Mouse (Mus musculus) forebrain, embryonic 15.5 days (tissue): ENCODE measurements around the gene Tprg. TPM values are rescaled to one million over a fixed set of nuclear protein-coding genes. Genes with fewer than 3 reads are reported as not detected.

Experiments
- ATAC-seq: fragments of 200-750 bp; cut with Nextera tagmentation; replicated peaks from 2 replicates; pipeline ENCODE4 v1.8.0; 2017; ENCODE audit warnings: mild to moderate bottlenecking, moderate TSS enrichment, moderate library complexity
- H3K27ac ChIP-seq: fragments of 300-500 bp; sonication (generic); replicated peaks from 2 replicates; pipeline ENCODE4 v1.5.1; 2015; ENCODE audit warnings: mild to moderate bottlenecking, inconsistent platforms
- H3K27me3 ChIP-seq: fragments of 300-500 bp; sonication (generic); 2 replicates; pipeline ENCODE4 v1.6.1; 2015; ENCODE audit warnings: inconsistent platforms
- H3K36me3 ChIP-seq: fragments of 300-500 bp; sonication (generic); 2 replicates; pipeline ENCODE4 v1.6.1; 2015; ENCODE audit warnings: mild to moderate bottlenecking, inconsistent platforms
- H3K4me1 ChIP-seq: fragments of 300-500 bp; sonication (generic); 2 replicates; pipeline ENCODE4 v1.6.1; 2015; ENCODE audit warnings: inconsistent platforms
- H3K4me2 ChIP-seq: fragments of 300-500 bp; sonication (generic); replicated peaks from 2 replicates; pipeline ENCODE4 v1.6.1; 2015; ENCODE audit warnings: mild to moderate bottlenecking, inconsistent platforms
- H3K4me3 ChIP-seq: fragments of 300-500 bp; sonication (generic); 2 replicates; pipeline ENCODE4 v1.5.1; 2015; ENCODE audit warnings: mild to moderate bottlenecking, inconsistent platforms
- H3K9ac ChIP-seq: fragments of 300-500 bp; sonication (generic); replicated peaks from 2 replicates; pipeline ENCODE4 v1.6.1; 2015; ENCODE audit warnings: mild to moderate bottlenecking, inconsistent platforms
- H3K9me3 ChIP-seq: fragments of 300-500 bp; sonication (generic); 2 replicates; pipeline ENCODE4 v1.6.1; 2016; ENCODE audit warnings: inconsistent platforms
- WGBS: fragments of 180-500 bp; shearing (Covaris S2); methylation state at CpG from one replicate; pipeline ENCODE4 v1.1.7; 2015; ENCODE audit warnings: mixed read lengths; 5-methylcytosine and 5-hydroxymethylcytosine counted together
- polyA plus RNA-seq: library from polyadenylated mRNA; unstranded; fragments of >200 nt; fragmentation: Nextera tagmentation; extraction: Ambion mirVana; gene quantifications from 2 replicates; pipeline ENCODE4 v1.2.1, GENCODE M21; 2015

The Tprg gene
- polyA plus RNA-seq, 1 experiment from 2014 or later: not detected

DNA sequence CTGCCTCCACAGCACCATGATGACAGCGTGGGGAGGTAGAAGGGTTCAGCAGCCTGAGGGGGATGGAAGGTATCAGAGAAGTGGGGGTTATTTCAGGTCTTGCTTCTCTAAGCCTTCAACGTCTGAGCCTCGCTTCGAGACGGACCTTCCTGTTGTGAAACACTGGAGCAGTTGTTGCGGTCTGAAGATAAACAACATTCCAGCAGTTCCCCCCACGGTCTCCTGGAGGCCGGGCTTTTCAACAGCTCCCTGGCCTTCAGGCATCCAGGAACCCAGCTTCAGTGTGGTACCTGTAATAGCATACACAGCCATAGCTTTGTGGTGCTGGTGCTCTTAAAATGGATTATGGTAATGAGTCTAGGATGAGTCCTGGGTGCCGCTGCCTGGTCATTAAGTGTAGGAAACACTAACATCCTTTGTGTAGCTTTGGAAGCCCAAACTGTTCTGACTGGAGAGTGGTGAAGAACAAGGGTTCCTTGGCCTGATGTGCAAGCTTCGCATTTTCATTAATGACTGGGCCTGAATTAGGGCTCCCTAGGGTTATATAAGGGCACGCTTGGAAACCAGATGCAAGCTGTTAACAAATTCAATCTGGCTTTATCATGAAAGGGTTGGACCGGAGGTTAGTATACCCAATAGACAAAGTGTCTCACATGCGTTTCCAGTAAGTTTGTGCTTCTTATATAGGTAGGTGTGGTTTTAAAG lies 179.0 kb downstream of the Tprg start:
- H3K4me2 ChIP-seq: no peak overlapping the region
- 55% methylated on average over 13 of the region's 13 CpGs for WGBS
- no peak overlapping the region for H3K9ac ChIP-seq
- ATAC-seq: no peak
- no peak overlapping the region for H3K27ac ChIP-seq
- H3K36me3 ChIP-seq: no peaks in the 10 kb centered on the region
- no peaks in the 10 kb centered on the region for H3K9me3 ChIP-seq
- no peaks in the 10 kb centered on the region for H3K4me1 ChIP-seq
- no peak overlapping the region for H3K4me3 ChIP-seq
- H3K27me3 ChIP-seq: no peaks in the 10 kb centered on the region

DNA sequence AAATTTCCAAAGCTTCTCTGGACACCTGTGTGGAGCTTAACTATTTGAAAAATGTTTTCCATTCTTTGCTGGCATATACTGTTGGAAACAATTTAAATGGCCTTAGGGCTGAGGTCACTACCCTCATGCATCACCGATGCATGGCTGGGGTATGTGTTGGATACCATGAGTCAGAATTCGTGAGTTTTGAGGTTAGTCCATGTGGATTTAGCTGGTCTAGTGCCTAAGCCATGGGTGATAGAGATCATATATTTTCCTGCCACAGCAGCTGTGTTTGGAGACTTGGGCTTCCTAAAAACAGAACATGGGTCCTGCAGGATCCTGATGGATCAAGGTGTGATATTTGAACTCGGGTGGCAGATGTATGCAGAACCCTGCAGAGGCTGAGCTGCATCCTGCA lies 181.4 kb downstream of the Tprg start:
- Histone ChIP-seq H3K27me3 (no peaks in the 10 kb centered on the region), H3K27ac (no peak overlapping the region), H3K9me3 (no peaks in the 10 kb centered on the region), H3K4me1 (no peaks in the 10 kb centered on the region), H3K9ac (no peak overlapping the region), H3K4me3 (no peak overlapping the region), H3K36me3 (no peaks in the 10 kb centered on the region), H3K4me2 (no peak overlapping the region)
- 90% methylated on average over 3 of the region's 3 CpGs for WGBS
- ATAC-seq: no peak

DNA sequence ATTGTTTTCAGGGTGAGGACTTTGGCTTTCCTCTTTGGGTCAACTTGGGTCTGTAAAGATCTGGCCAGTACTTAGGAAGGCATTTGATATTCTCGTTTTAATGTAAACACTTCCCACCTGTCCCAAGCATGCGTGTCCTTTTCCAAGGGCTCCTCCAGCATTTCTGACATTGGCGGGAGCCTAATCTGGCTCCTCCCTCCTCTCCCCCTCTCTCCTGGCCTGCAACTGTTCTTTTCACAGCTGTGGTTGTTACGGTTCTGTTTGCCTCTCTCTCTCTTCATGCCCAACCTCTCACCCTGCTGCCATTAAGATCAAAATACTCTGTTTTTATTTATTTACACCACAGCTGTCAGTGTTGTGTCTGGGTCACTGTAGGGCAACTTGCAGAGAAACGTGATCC lies 182.0 kb downstream of the Tprg start:
- Histone ChIP-seq H3K9ac (no peak overlapping the region), H3K27me3 (no peaks in the 10 kb centered on the region), H3K9me3 (no peaks in the 10 kb centered on the region), H3K4me2 (no peak overlapping the region), H3K4me3 (no peak overlapping the region), H3K27ac (no peak overlapping the region), H3K36me3 (no peaks in the 10 kb centered on the region), H3K4me1 (no peaks in the 10 kb centered on the region)
- WGBS: 66% methylated on average over 5 of the region's 5 CpGs
- ATAC-seq: no peak
